9 mouse cellular contexts compared by ENCODE assay signal in the genomic region with DNA sequence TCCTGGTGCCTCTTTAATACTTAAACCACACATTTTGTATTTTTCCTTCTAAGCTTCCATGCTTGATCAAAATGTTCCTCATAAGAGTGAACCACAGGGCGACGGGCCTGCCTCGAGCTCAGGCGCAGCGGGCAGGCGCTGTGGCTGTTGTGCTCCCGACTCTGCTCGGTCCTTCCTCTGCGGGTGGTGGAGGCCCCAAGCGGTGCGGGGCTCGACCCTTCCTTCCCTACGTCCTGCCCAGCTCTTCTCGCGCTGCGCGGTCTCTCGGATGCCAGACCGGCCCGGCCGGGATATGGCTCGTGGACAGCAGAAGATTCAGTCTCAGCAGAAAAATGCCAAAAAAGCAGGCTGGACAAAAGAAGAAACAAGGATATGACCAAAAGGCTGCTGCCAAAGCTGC. TPM values are rescaled to one million over a fixed set of nuclear protein-coding genes. Genes with fewer than 3 reads are reported as not detected.
A peak's percentile ranks its signal among the peaks of the same experiment; 100 is the strongest.
DNase-seq lines count a peak whose midpoint lies in the region; ATAC-seq and TF ChIP-seq lines count a peak whose summit lies in the region.
"Had no signal": no experiment of that assay in that cellular context is flagged by ENCODE, and none has a peak within 500 bp of the region (broad histone marks: within the 10 kb centered on the region; RNA-seq: fewer than 3 reads in every experiment).

No protein-coding gene starts in this region.

- WGBS in liver, postnatal 0 days (ENCODE audit: insufficient replicate concordance) = 8% methylated on average over 22 of the region's 22 CpGs
- 13% methylated on average over 22 of the region's 22 CpGs for WGBS in intestine, embryonic 16.5 days
- 7% methylated on average over 22 of the region's 22 CpGs for WGBS in neural tube, embryonic 15.5 days

- H3K9ac ChIP-seq in liver, postnatal 0 days (replicated peaks) = no peak overlapping the region
- 0 out of 2 replicates have a peak overlapping the region, but pooled peaks have one; percentile 5 for H3K9ac ChIP-seq in intestine, embryonic 16.5 days (ENCODE audit: low read depth, low read length)
- H3K9ac ChIP-seq in neural tube, embryonic 15.5 days (replicated peaks) = no peak overlapping the region

- no peak overlapping the region for H3K4me3 ChIP-seq in liver, postnatal 0 days (ENCODE audit: low read depth, low read length)
- no peak overlapping the region for H3K4me3 ChIP-seq in intestine, embryonic 16.5 days (ENCODE audit: low read length)
- peak overlapping the region; percentile 19; the same call in 1 of the 2 replicates for H3K4me3 ChIP-seq in neural tube, embryonic 15.5 days (replicated peaks)

- no peak overlapping the region for H3K4me2 ChIP-seq in liver, postnatal 0 days (ENCODE audit: low read depth, low read length)
- peak overlapping the region; percentile 30 for H3K4me2 ChIP-seq in intestine, embryonic 16.5 days (ENCODE audit: low read depth, low read length)
- H3K4me2 ChIP-seq in neural tube, embryonic 15.5 days = peak overlapping the region; percentile 53

- no peaks in the 10 kb centered on the region for H3K4me1 ChIP-seq in liver, postnatal 0 days (ENCODE audit: insufficient read depth)
- H3K4me1 ChIP-seq in intestine, embryonic 16.5 days (ENCODE audit: control insufficient read depth, insufficient read depth, low read length) = no peaks in the 10 kb centered on the region
- H3K4me1 ChIP-seq in neural tube, embryonic 15.5 days = no peaks in the 10 kb centered on the region

- DNase-seq in liver = peak; percentile 10
- DNase-seq in liver, postnatal 0 days = no peak
- peak; percentile 41 for DNase-seq in embryo, embryonic 9.5 days (ENCODE audit: extremely low spot score)
- DNase-seq in adrenal gland, postnatal 10 days = no peak
- DNase-seq in left cerebral cortex, adult 11 months (ENCODE audit: low spot score) = no peak
- DNase-seq in urinary bladder, postnatal 4 days (ENCODE audit: low spot score in 2 of 2) = no peak

- H3K9me3 ChIP-seq in liver, postnatal 0 days (ENCODE audit: low read length) = no peaks in the 10 kb centered on the region
- H3K9me3 ChIP-seq in intestine, embryonic 16.5 days (ENCODE audit: control insufficient read depth, low read length) = no peaks in the 10 kb centered on the region
- H3K9me3 ChIP-seq in neural tube, embryonic 15.5 days (replicated peaks) = no peaks in the 10 kb centered on the region

- no peak for TF ChIP-seq CTCF in liver, postnatal 0 days (IDR thresholded peaks at IDR 0.05; ENCODE audit: low read depth)

- TF ChIP-seq EP300 in liver, postnatal 0 days (IDR thresholded peaks at IDR 0.05; ENCODE audit: low read depth) = no peak

- no peak for ATAC-seq in liver, postnatal 0 days
- ATAC-seq in intestine, embryonic 16.5 days = peak; percentile 40; the same call in 1 of the 2 replicates
- no peak for ATAC-seq in neural tube, embryonic 15.5 days (ENCODE audit: low FRiP score)
- ATAC-seq: Patski had no signal

- no peaks in the 10 kb centered on the region for H3K27me3 ChIP-seq in liver, postnatal 0 days (ENCODE audit: insufficient read depth, low read length)
- no peaks in the 10 kb centered on the region for H3K27me3 ChIP-seq in intestine, embryonic 16.5 days (replicated peaks; ENCODE audit: control insufficient read depth, insufficient read depth, low read length)
- H3K27me3 ChIP-seq in neural tube, embryonic 15.5 days (replicated peaks) = no peaks in the 10 kb centered on the region

- no peaks in the 10 kb centered on the region for H3K36me3 ChIP-seq in liver, postnatal 0 days (replicated peaks; ENCODE audit: insufficient read depth, low read length)
- H3K36me3 ChIP-seq in intestine, embryonic 16.5 days (ENCODE audit: control insufficient read depth, insufficient read depth, low read length) = no peaks in the 10 kb centered on the region
- no peaks in the 10 kb centered on the region for H3K36me3 ChIP-seq in neural tube, embryonic 15.5 days

- H3K27ac ChIP-seq in liver, postnatal 0 days (ENCODE audit: low read depth) = no peak overlapping the region
- no peak overlapping the region for H3K27ac ChIP-seq in intestine, embryonic 16.5 days (ENCODE audit: low read length)
- no peak overlapping the region for H3K27ac ChIP-seq in neural tube, embryonic 15.5 days (replicated peaks)

RNA-seq across cellular contexts. Expression of a gene that starts 6.0 kb away (rescaled TPM):
- 3.6 and 3.7 TPM in 2 replicates for polyA plus RNA-seq in liver, postnatal 0 days (2015; fragmentation: Nextera tagmentation; extraction: Ambion mirVana)
- polyA plus RNA-seq in intestine, embryonic 16.5 days (2015; fragmentation: Nextera tagmentation; extraction: Ambion mirVana) = 8.7 and 10.1 TPM in 2 replicates
- 5.0 and 6.0 TPM in 2 replicates for polyA plus RNA-seq in neural tube, embryonic 15.5 days (2015; fragmentation: Nextera tagmentation; extraction: Ambion mirVana)
- 1 to 10 TPM; 1.1 to 1.4 TPM for total RNA-seq in adrenal gland, postnatal 10 days (2021)

Comparison
In these comparisons a context has a peak if more than half of its experiments do, and no peak if none do; other contexts are left out.
1. DNase-seq: peak in liver (single experiment) and embryo, embryonic 9.5 days (single experiment); none in liver, postnatal 0 days (single experiment), adrenal gland, postnatal 10 days (single experiment), left cerebral cortex, adult 11 months (single experiment) and urinary bladder, postnatal 4 days (0 of 2).